Mouse (Mus musculus) megakaryocyte, embryonic 14.5 days (primary cell): ENCODE results near the gene Klhl10. TPM values are rescaled to one million over a fixed set of nuclear protein-coding genes. Genes with fewer than 3 reads are reported as not detected.

Experiments used
- H3K27me3 ChIP-seq: replicated peaks from 2 replicates; pipeline ENCODE3; 2012; ENCODE audit warnings: inconsistent platforms
- H3K36me3 ChIP-seq: replicated peaks from 2 replicates; pipeline ENCODE3; 2012; ENCODE audit warnings: low read length, inconsistent platforms, mixed read lengths
- H3K4me1 ChIP-seq: 2 replicates; pipeline ENCODE4 v1.6.1; 2012; ENCODE audit warnings: inconsistent platforms
- H3K4me3 ChIP-seq: replicated peaks from 2 replicates; pipeline ENCODE3; 2012; ENCODE audit warnings: moderate library complexity, mild to moderate bottlenecking, inconsistent platforms
- H3K9me3 ChIP-seq: 2 replicates; pipeline ENCODE4 v1.6.1; 2012; ENCODE audit warnings: inconsistent platforms
- FLI1 ChIP-seq: IDR thresholded peaks from 2 replicates; pipeline ENCODE4 v1.6.1; 2012; ENCODE audit warnings: low read length, inconsistent platforms, mixed read lengths
- GATA1 ChIP-seq: IDR thresholded peaks from 3 replicates; pipeline ENCODE4 v1.6.1; 2012; ENCODE audit warnings: mixed read lengths, low read length, inconsistent platforms, borderline replicate concordance
- polyA plus RNA-seq: library from polyadenylated mRNA; stranded (reverse); fragments of >175 nt; gene quantifications from 2 replicates; pipeline ENCODE4 v1.2.3, GENCODE M21; 2012; ENCODE audit warnings: low replicate concordance; ENCODE audit not compliant: insufficient read depth

Gene Klhl10
- polyA plus RNA-seq, 1 experiment, result 0.56 TPM

GRCm38 (mm10) chr11:100399320-100399719 lies 42.4 kb upstream of the Klhl10 start:
- H3K4me3 ChIP-seq, result peak overlapping the region; percentile 38
- H3K4me1 ChIP-seq, result peaks cover 93% of the 10 kb centered on the region
- H3K36me3 ChIP-seq, result no peaks in the 10 kb centered on the region
- no peak for TF ChIP-seq FLI1
- no peak for TF ChIP-seq GATA1
- peaks cover 33% of the 10 kb centered on the region for H3K27me3 ChIP-seq
- no peaks in the 10 kb centered on the region for H3K9me3 ChIP-seq

GRCm38 (mm10) chr11:100399727-100400538 lies 41.8 kb upstream of the Klhl10 start:
- Histone ChIP-seq H3K36me3 (no peaks in the 10 kb centered on the region), H3K9me3 (no peaks in the 10 kb centered on the region), H3K4me1 (peaks cover 87% of the 10 kb centered on the region), H3K27me3 (peaks cover 29% of the 10 kb centered on the region), H3K4me3 (peak overlapping the region; percentile 11)
- TF ChIP-seq FLI1 (no peak), GATA1 (no peak)

- peaks cover 23% of the 10 kb centered on the region for H3K27me3 ChIP-seq
- TF ChIP-seq GATA1, result no peak
- TF ChIP-seq FLI1, result no peak
- H3K36me3 ChIP-seq, result no peaks in the 10 kb centered on the region
- H3K4me1 ChIP-seq, result peaks cover 78% of the 10 kb centered on the region
- H3K4me3 ChIP-seq, result no peak overlapping the region
- no peaks in the 10 kb centered on the region for H3K9me3 ChIP-seq
Observed at GRCm38 (mm10) chr11:100400842-100401241, 40.9 kb upstream of the Klhl10 start.

GRCm38 (mm10) chr11:100402240-100402639 lies 39.5 kb upstream of the Klhl10 start:
- Histone ChIP-seq H3K27me3 (peaks cover 22% of the 10 kb centered on the region), H3K4me3 (peak overlapping the region; percentile 75), H3K9me3 (no peaks in the 10 kb centered on the region), H3K36me3 (no peaks in the 10 kb centered on the region), H3K4me1 (peaks cover 64% of the 10 kb centered on the region)
- no peak for TF ChIP-seq GATA1

GRCm38 (mm10) chr11:100402682-100403081 lies 39.0 kb upstream of the Klhl10 start:
- no peaks in the 10 kb centered on the region for H3K9me3 ChIP-seq
- peaks cover 20% of the 10 kb centered on the region for H3K27me3 ChIP-seq
- no peak for TF ChIP-seq FLI1
- TF ChIP-seq GATA1, result no peak
- peak overlapping the region; percentile 56 for H3K4me3 ChIP-seq
- H3K4me1 ChIP-seq, result peaks cover 60% of the 10 kb centered on the region
- H3K36me3 ChIP-seq, result no peaks in the 10 kb centered on the region

- TF ChIP-seq FLI1 (no peak), GATA1 (no peak)
- H3K27me3 ChIP-seq, result peaks cover 26% of the 10 kb centered on the region
Observed at GRCm38 (mm10) chr11:100403445-100404134, 38.1 kb upstream of the Klhl10 start.

GRCm38 (mm10) chr11:100404456-100405074 lies 37.2 kb upstream of the Klhl10 start:
- no peaks in the 10 kb centered on the region for H3K9me3 ChIP-seq
- TF ChIP-seq FLI1, result no peak
- no peak for TF ChIP-seq GATA1
- H3K36me3 ChIP-seq, result no peaks in the 10 kb centered on the region
- H3K27me3 ChIP-seq, result peaks cover 35% of the 10 kb centered on the region
- H3K4me3 ChIP-seq, result no peak overlapping the region
- H3K4me1 ChIP-seq, result peaks cover 51% of the 10 kb centered on the region

More at GRCm38 (mm10) chr11:100403445-100404134, 38.1 kb upstream of the Klhl10 start:
- Histone ChIP-seq H3K4me3 (no peak overlapping the region), H3K9me3 (no peaks in the 10 kb centered on the region), H3K4me1 (peaks cover 59% of the 10 kb centered on the region), H3K36me3 (no peaks in the 10 kb centered on the region)

- TF ChIP-seq GATA1 (no peak), FLI1 (no peak)
- Histone ChIP-seq H3K4me3 (no peak overlapping the region), H3K4me1 (peaks cover 34% of the 10 kb centered on the region), H3K27me3 (peaks cover 50% of the 10 kb centered on the region), H3K36me3 (no peaks in the 10 kb centered on the region), H3K9me3 (no peaks in the 10 kb centered on the region)
Observed at GRCm38 (mm10) chr11:100406273-100406672, 35.4 kb upstream of the Klhl10 start.

GRCm38 (mm10) chr11:100406995-100407705 lies 34.6 kb upstream of the Klhl10 start:
- Histone ChIP-seq H3K27me3 (peaks cover 56% of the 10 kb centered on the region), H3K9me3 (no peaks in the 10 kb centered on the region), H3K4me3 (no peak overlapping the region), H3K36me3 (no peaks in the 10 kb centered on the region), H3K4me1 (peaks cover 26% of the 10 kb centered on the region)
- TF ChIP-seq FLI1, result no peak
- TF ChIP-seq GATA1, result no peak
